Mouse (Mus musculus): Measurements from ENCODE around the gene Sema6c. TPM values are rescaled to one million over a fixed set of nuclear protein-coding genes. Genes with fewer than 3 reads are reported as not detected.
A peak's percentile ranks its signal among the peaks of the same experiment; 100 is the strongest.
"Not testable (repeated sequence)": the region's sequence is repeated elsewhere in the genome, so short reads cannot be mapped to it uniquely, and the experiment has no call there.

Gene Sema6c
- polyA plus RNA-seq, 1 experiment from 2014 or later: 17.8 TPM

- not testable (repeated sequence) for ATAC-seq (ENCODE audit: low FRiP score); H3K27me3 ChIP-seq (ENCODE audit: control insufficient read depth, insufficient read depth, low read length); H3K4me1 ChIP-seq (ENCODE audit: control insufficient read depth, insufficient read depth, low read length); H3K9ac ChIP-seq (ENCODE audit: low read length); H3K36me3 ChIP-seq (ENCODE audit: control insufficient read depth, insufficient read depth, low read length); H3K4me3 ChIP-seq (ENCODE audit: low read depth, low read length); H3K4me2 ChIP-seq; H3K9me3 ChIP-seq (ENCODE audit: control insufficient read depth, low read length); H3K27ac ChIP-seq (ENCODE audit: low read depth, low read length)
- peak; percentile 64 for DNase-seq (ENCODE audit: low spot score, missing footprints)
- 92% methylated on average over 7 of the region's 10 CpGs for WGBS
These were observed 52.8 kb downstream of the Sema6c start for GRCm38 (mm10) chr3:95212889-95213608.

GRCm38 (mm10) chr3:95213609-95213975, 53.3 kb downstream of the Sema6c start:
- Histone ChIP-seq H3K9me3 (ENCODE audit: control insufficient read depth, low read length) (no peaks in the 10 kb centered on the region), H3K4me2 (no peak overlapping the region), H3K4me1 (ENCODE audit: control insufficient read depth, insufficient read depth, low read length) (peaks cover 7% of the 10 kb centered on the region), H3K27me3 (ENCODE audit: control insufficient read depth, insufficient read depth, low read length) (no peaks in the 10 kb centered on the region), H3K9ac (ENCODE audit: low read length) (no peak overlapping the region), H3K36me3 (ENCODE audit: control insufficient read depth, insufficient read depth, low read length) (no peaks in the 10 kb centered on the region), H3K4me3 (ENCODE audit: low read depth, low read length) (no peak overlapping the region), H3K27ac (ENCODE audit: low read depth, low read length) (no peak overlapping the region)
- ATAC-seq (ENCODE audit: low FRiP score) (no peak), DNase-seq (ENCODE audit: low spot score, missing footprints) (peak; percentile 54)
- 93% methylated on average over 1 of the region's 1 CpGs for WGBS

- DNase-seq (ENCODE audit: low spot score, missing footprints): peak; percentile 82
These were observed 56.5 kb downstream of the Sema6c start for GRCm38 (mm10) chr3:95216655-95217254.

GRCm38 (mm10) chr3:95217255-95218134, 57.2 kb downstream of the Sema6c start, which contains the start of gene Gabpb2:
Gabpb2 (minus strand) TSS chr3:95217916.
- peak within 1 kb of the TSS; percentile 97 for H3K9ac ChIP-seq (ENCODE audit: low read length)
- whole genome bisulfite sequencing: under 1% methylated on average over 56 of the region's 56 CpGs
- peak within 1 kb of the TSS; percentile 60 for H3K4me2 ChIP-seq
- H3K36me3 ChIP-seq (ENCODE audit: control insufficient read depth, insufficient read depth, low read length): peaks cover 10% of the 10 kb centered on the region
- peaks cover 7% of the 10 kb centered on the region for H3K4me1 ChIP-seq (ENCODE audit: control insufficient read depth, insufficient read depth, low read length)
- DNase-seq (ENCODE audit: low spot score, missing footprints) (peak; percentile 99), ATAC-seq (ENCODE audit: low FRiP score) (peak; percentile 94)
- peak within 1 kb of the TSS; percentile 82 for H3K4me3 ChIP-seq (ENCODE audit: low read depth, low read length)
- H3K27ac ChIP-seq (ENCODE audit: low read depth, low read length): peak within 1 kb of the TSS; percentile 96
- H3K27me3 ChIP-seq (ENCODE audit: control insufficient read depth, insufficient read depth, low read length): no peaks in the 10 kb centered on the region
- H3K9me3 ChIP-seq (ENCODE audit: control insufficient read depth, low read length): no peaks in the 10 kb centered on the region

More at GRCm38 (mm10) chr3:95216655-95217254, 56.5 kb downstream of the Sema6c start:
- Histone ChIP-seq H3K27me3 (ENCODE audit: control insufficient read depth, insufficient read depth, low read length) (no peaks in the 10 kb centered on the region), H3K4me1 (ENCODE audit: control insufficient read depth, insufficient read depth, low read length) (peaks cover 7% of the 10 kb centered on the region), H3K36me3 (ENCODE audit: control insufficient read depth, insufficient read depth, low read length) (peaks cover 10% of the 10 kb centered on the region), H3K9me3 (ENCODE audit: control insufficient read depth, low read length) (no peaks in the 10 kb centered on the region), H3K27ac (ENCODE audit: low read depth, low read length) (peak overlapping the region; percentile 96; the same call in 1 of the 2 replicates), H3K4me2 (peak overlapping the region; percentile 60), H3K4me3 (ENCODE audit: low read depth, low read length) (peak overlapping the region; percentile 82), H3K9ac (ENCODE audit: low read length) (peak overlapping the region; percentile 97)
- ATAC-seq (ENCODE audit: low FRiP score): no peak; the same call in 1 of the 2 replicates
- WGBS: 23% methylated on average over 4 of the region's 4 CpGs

GRCm38 (mm10) chr3:95218466-95219137, 58.3 kb downstream of the Sema6c start:
- H3K4me2 ChIP-seq: peak overlapping the region; percentile 60
- no peak overlapping the region; the same call in 1 of the 2 replicates for H3K9ac ChIP-seq (ENCODE audit: low read length)
- H3K27me3 ChIP-seq (ENCODE audit: control insufficient read depth, insufficient read depth, low read length): no peaks in the 10 kb centered on the region
- ATAC-seq (ENCODE audit: low FRiP score) (no peak), DNase-seq (ENCODE audit: low spot score, missing footprints) (peak; percentile 79)
- H3K27ac ChIP-seq (ENCODE audit: low read depth, low read length): no peak overlapping the region; the same call in 1 of the 2 replicates
- peaks cover 7% of the 10 kb centered on the region for H3K4me1 ChIP-seq (ENCODE audit: control insufficient read depth, insufficient read depth, low read length)
- no peaks in the 10 kb centered on the region for H3K9me3 ChIP-seq (ENCODE audit: control insufficient read depth, low read length)
- peaks cover 14% of the 10 kb centered on the region for H3K36me3 ChIP-seq (ENCODE audit: control insufficient read depth, insufficient read depth, low read length)
- 80% methylated on average over 6 of the region's 6 CpGs for WGBS
- peak overlapping the region; percentile 82 for H3K4me3 ChIP-seq (ENCODE audit: low read depth, low read length)

GRCm38 (mm10) chr3:95223041-95223440, 62.8 kb downstream of the Sema6c start:
- Histone ChIP-seq H3K9ac (ENCODE audit: low read length) (no peak overlapping the region), H3K4me2 (no peak overlapping the region), H3K9me3 (ENCODE audit: control insufficient read depth, low read length) (no peaks in the 10 kb centered on the region), H3K4me1 (ENCODE audit: control insufficient read depth, insufficient read depth, low read length) (peaks cover 6% of the 10 kb centered on the region; the same call in 1 of the 2 replicates), H3K27ac (ENCODE audit: low read depth, low read length) (no peak overlapping the region), H3K4me3 (ENCODE audit: low read depth, low read length) (no peak overlapping the region), H3K27me3 (ENCODE audit: control insufficient read depth, insufficient read depth, low read length) (no peaks in the 10 kb centered on the region), H3K36me3 (ENCODE audit: control insufficient read depth, insufficient read depth, low read length) (peaks cover 23% of the 10 kb centered on the region)
- no peak for DNase-seq (ENCODE audit: low spot score, missing footprints)
- ATAC-seq (ENCODE audit: low FRiP score): no peak
- 100% methylated on average over 2 of the region's 2 CpGs for WGBS

Small RNA genes lying within 50 kb of the gene (microRNA-seq; reads per million reads assigned to microRNA genes)
- not detected for gene Mir8099-1

Other genes with a start within 250 kb of the Sema6c start
- 3.6 and 4.7 TPM in 2 replicates for gene Selenbp1, start 227.4 kb upstream of the Sema6c start, polyA plus RNA-seq (2014; fragmentation: Nextera tagmentation; extraction: Ambion mirVana)
- 5.9 and 6.8 TPM in 2 replicates for gene Rfx5, start 206.4 kb upstream of the Sema6c start, polyA plus RNA-seq (2014; fragmentation: Nextera tagmentation; extraction: Ambion mirVana)
- 20.2 and 21.2 TPM in 2 replicates for gene Pi4kb, start 185.7 kb upstream of the Sema6c start, polyA plus RNA-seq (2014; fragmentation: Nextera tagmentation; extraction: Ambion mirVana)
- 24.1 and 29.7 TPM in 2 replicates for gene Zfp687, start 145.0 kb upstream of the Sema6c start, polyA plus RNA-seq (2014; fragmentation: Nextera tagmentation; extraction: Ambion mirVana)
- gene Psmd4, start 117.8 kb upstream of the Sema6c start, polyA plus RNA-seq (2014; fragmentation: Nextera tagmentation; extraction: Ambion mirVana): 300 and 316 TPM in 2 replicates
- 13.2 and 15.1 TPM in 2 replicates for gene Pip5k1a, start 53.5 kb upstream of the Sema6c start, polyA plus RNA-seq (2014; fragmentation: Nextera tagmentation; extraction: Ambion mirVana)
- 221 and 238 TPM in 2 replicates for gene Vps72, start 49.4 kb upstream of the Sema6c start, polyA plus RNA-seq (2014; fragmentation: Nextera tagmentation; extraction: Ambion mirVana)
- gene Tmod4, start 36.0 kb upstream of the Sema6c start, polyA plus RNA-seq (2014; fragmentation: Nextera tagmentation; extraction: Ambion mirVana): 0.97 TPM in 1 of 2 replicates, not detected in the other
- 84.9 and 86.3 TPM in 2 replicates for gene Scnm1, start 26.4 kb upstream of the Sema6c start, polyA plus RNA-seq (2014; fragmentation: Nextera tagmentation; extraction: Ambion mirVana)
- gene Lysmd1, start 26.4 kb upstream of the Sema6c start, polyA plus RNA-seq (2014; fragmentation: Nextera tagmentation; extraction: Ambion mirVana): 16.1 and 17.4 TPM in 2 replicates
- 2.2 and 2.9 TPM in 2 replicates for gene Tnfaip8l2, start 18.1 kb upstream of the Sema6c start, polyA plus RNA-seq (2014; fragmentation: Nextera tagmentation; extraction: Ambion mirVana)
- gene Gabpb2, start 57.5 kb downstream of the Sema6c start, polyA plus RNA-seq (2014; fragmentation: Nextera tagmentation; extraction: Ambion mirVana): 6.0 and 6.9 TPM in 2 replicates
- 105 and 106 TPM in 2 replicates for gene Cdc42se1, start 68.3 kb downstream of the Sema6c start, polyA plus RNA-seq (2014; fragmentation: Nextera tagmentation; extraction: Ambion mirVana)
- 124 and 144 TPM in 2 replicates for gene Mllt11, start 71.7 kb downstream of the Sema6c start, polyA plus RNA-seq (2014; fragmentation: Nextera tagmentation; extraction: Ambion mirVana)
- gene Gm128, start 81.1 kb downstream of the Sema6c start, polyA plus RNA-seq (2014; fragmentation: Nextera tagmentation; extraction: Ambion mirVana): 0.18 and 0.48 TPM in 2 replicates
- gene Bnipl, start 90.7 kb downstream of the Sema6c start, polyA plus RNA-seq (2014; fragmentation: Nextera tagmentation; extraction: Ambion mirVana): 0.20 TPM in 1 of 2 replicates, not detected in the other
- gene Mindy1, start 120.9 kb downstream of the Sema6c start, polyA plus RNA-seq (2014; fragmentation: Nextera tagmentation; extraction: Ambion mirVana): 38.8 and 43.3 TPM in 2 replicates
- gene Prune1, start 121.6 kb downstream of the Sema6c start, polyA plus RNA-seq (2014; fragmentation: Nextera tagmentation; extraction: Ambion mirVana): 28.0 and 29.7 TPM in 2 replicates
- 0.87 and 1.3 TPM in 2 replicates for gene Anxa9, start 146.7 kb downstream of the Sema6c start, polyA plus RNA-seq (2014; fragmentation: Nextera tagmentation; extraction: Ambion mirVana)
- gene Cers2, start 154.3 kb downstream of the Sema6c start, polyA plus RNA-seq (2014; fragmentation: Nextera tagmentation; extraction: Ambion mirVana): 94.1 and 97.1 TPM in 2 replicates
- 60.9 and 69.3 TPM in 2 replicates for gene Setdb1, start 196.7 kb downstream of the Sema6c start, polyA plus RNA-seq (2014; fragmentation: Nextera tagmentation; extraction: Ambion mirVana)
- not detected in 2 replicates for gene 4930558C23Rik, start 242.4 kb downstream of the Sema6c start, polyA plus RNA-seq (2014; fragmentation: Nextera tagmentation; extraction: Ambion mirVana)